Mouse (Mus musculus): Measurements from ENCODE around the gene Npdc1. TPM values are rescaled to one million over a fixed set of nuclear protein-coding genes. Genes with fewer than 3 reads are reported as not detected.
"Not testable (repeated sequence)": the region's sequence is repeated elsewhere in the genome, so short reads cannot be mapped to it uniquely, and the experiment has no call there.

Gene Npdc1
- polyA plus RNA-seq, 1 experiment = 5.0 TPM

DNA sequence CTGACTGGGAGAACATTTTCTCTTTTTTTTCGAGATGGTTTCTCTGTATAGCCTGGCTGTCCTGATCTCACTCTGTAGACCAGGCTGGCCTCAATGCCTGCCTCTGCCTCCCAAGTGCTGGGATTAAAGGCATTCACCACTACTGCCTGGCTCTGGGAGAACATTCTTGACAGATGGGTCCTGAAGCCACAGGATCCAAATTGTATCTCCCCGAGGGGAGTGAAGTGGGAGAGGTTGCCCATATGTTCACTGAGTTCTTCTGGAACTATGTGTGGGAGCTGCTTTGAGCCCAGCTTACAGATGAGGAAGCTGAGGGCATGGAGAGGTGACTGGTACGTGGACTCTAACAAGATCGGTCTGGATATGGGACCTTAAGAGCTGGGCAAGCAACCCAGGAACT, 4.8 kb downstream of the Npdc1 start:
- Histone ChIP-seq H3K4me3 (ENCODE audit: insufficient read depth, low read length) (no peak overlapping the region), H3K27ac (ENCODE audit: insufficient read depth, low read depth, low read length) (no peak overlapping the region), H3K4me1 (ENCODE audit: control insufficient read depth, insufficient read depth, low read length) (no peaks in the 10 kb centered on the region; the same call in 1 of the 2 replicates)
- TF ChIP-seq CTCF (IDR thresholded peaks at IDR 0.05; ENCODE audit: low read depth, low read length) (no peak), POLR2A (IDR thresholded peaks at IDR 0.05; ENCODE audit: borderline replicate concordance, low read depth, low read length) (no peak)

DNA sequence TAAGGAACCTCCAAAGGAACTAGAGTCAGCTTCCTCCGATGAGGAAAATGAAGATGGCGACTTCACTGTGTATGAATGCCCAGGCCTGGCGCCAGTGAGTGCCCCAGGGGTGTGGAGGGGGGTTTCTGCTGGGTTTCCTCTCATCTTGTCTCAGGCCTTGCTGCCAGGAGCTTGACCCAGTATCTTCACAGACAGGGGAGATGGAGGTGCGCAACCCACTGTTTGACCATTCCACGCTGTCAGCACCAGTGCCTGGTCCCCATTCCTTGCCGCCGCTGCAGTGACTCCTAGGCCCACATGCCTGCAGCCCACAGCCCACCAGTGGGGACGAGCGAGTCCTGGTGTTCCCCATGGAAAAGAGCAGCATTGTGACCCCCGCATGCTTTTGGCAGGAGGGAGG, 9.8 kb downstream of the Npdc1 start:
- no peak for TF ChIP-seq POLR2A (IDR thresholded peaks at IDR 0.05; ENCODE audit: borderline replicate concordance, low read depth, low read length)
- TF ChIP-seq CTCF (IDR thresholded peaks at IDR 0.05; ENCODE audit: low read depth, low read length) = no peak
- H3K4me1 ChIP-seq (ENCODE audit: control insufficient read depth, insufficient read depth, low read length) = no peaks in the 10 kb centered on the region
- no peak overlapping the region for H3K27ac ChIP-seq (ENCODE audit: insufficient read depth, low read depth, low read length)
- no peak overlapping the region for H3K4me3 ChIP-seq (ENCODE audit: insufficient read depth, low read length)

DNA sequence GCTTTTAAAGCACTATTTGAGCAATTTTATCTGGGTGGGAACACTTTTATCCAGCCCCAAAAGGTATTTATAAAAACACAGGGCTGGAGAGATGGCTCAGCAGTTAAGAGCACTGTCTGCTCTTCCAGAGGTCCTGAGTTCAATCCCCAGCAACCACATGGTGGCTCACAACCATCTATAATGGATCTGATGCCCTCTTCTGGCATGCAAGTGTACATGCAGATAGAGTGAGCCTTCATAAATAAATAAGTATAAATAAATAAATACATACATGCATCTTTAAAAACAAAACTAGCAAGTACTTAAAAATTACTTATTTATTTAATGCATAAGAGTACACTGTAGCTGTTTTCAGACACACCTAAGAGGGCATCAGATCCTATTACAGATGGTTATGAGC, 14.3 kb downstream of the Npdc1 start:
- H3K27ac ChIP-seq (ENCODE audit: insufficient read depth, low read depth, low read length); H3K4me3 ChIP-seq (ENCODE audit: insufficient read depth, low read length); H3K4me1 ChIP-seq (ENCODE audit: control insufficient read depth, insufficient read depth, low read length): not testable (repeated sequence)

DNA sequence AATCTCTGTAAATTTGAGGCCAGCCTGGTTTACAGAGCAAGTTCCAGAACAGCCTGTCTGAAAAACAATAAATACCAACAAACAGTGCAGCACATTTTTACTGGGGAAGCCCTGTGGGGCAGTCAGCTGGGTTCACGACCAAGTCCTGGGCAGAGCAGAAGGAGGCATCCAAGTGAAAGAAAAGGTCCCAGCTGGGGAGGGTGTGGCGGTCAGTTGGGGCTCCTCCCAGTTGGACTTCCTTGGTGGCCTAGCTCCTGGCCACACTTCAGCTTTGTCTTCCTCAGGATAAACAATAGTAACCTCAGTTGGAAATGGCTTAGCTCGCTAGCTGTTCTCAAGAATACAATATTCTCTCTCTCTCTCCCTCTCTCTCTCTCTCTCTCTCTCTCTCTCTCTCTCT, 18.3 kb downstream of the Npdc1 start:
- TF ChIP-seq CTCF (IDR thresholded peaks at IDR 0.05; ENCODE audit: low read depth, low read length) (no peak), POLR2A (IDR thresholded peaks at IDR 0.05; ENCODE audit: borderline replicate concordance, low read depth, low read length) (no peak)
- H3K27ac ChIP-seq (ENCODE audit: insufficient read depth, low read depth, low read length) = no peak overlapping the region
- peaks cover 3% of the 10 kb centered on the region for H3K4me1 ChIP-seq (ENCODE audit: control insufficient read depth, insufficient read depth, low read length)
- no peak overlapping the region for H3K4me3 ChIP-seq (ENCODE audit: insufficient read depth, low read length)

- H3K27ac ChIP-seq (ENCODE audit: insufficient read depth, low read depth, low read length) = peak overlapping the region; percentile 89; the same call in 1 of the 2 replicates
- no peak for TF ChIP-seq POLR2A (IDR thresholded peaks at IDR 0.05; ENCODE audit: borderline replicate concordance, low read depth, low read length)
- TF ChIP-seq CTCF (IDR thresholded peaks at IDR 0.05; ENCODE audit: low read depth, low read length) = peak; percentile 62
- peaks cover 25% of the 10 kb centered on the region for H3K4me1 ChIP-seq (ENCODE audit: control insufficient read depth, insufficient read depth, low read length)
- no peak overlapping the region for H3K4me3 ChIP-seq (ENCODE audit: insufficient read depth, low read length)
Measured at GRCm38 (mm10) chr2:25421896-25422295, 22.7 kb downstream of the Npdc1 start.

DNA sequence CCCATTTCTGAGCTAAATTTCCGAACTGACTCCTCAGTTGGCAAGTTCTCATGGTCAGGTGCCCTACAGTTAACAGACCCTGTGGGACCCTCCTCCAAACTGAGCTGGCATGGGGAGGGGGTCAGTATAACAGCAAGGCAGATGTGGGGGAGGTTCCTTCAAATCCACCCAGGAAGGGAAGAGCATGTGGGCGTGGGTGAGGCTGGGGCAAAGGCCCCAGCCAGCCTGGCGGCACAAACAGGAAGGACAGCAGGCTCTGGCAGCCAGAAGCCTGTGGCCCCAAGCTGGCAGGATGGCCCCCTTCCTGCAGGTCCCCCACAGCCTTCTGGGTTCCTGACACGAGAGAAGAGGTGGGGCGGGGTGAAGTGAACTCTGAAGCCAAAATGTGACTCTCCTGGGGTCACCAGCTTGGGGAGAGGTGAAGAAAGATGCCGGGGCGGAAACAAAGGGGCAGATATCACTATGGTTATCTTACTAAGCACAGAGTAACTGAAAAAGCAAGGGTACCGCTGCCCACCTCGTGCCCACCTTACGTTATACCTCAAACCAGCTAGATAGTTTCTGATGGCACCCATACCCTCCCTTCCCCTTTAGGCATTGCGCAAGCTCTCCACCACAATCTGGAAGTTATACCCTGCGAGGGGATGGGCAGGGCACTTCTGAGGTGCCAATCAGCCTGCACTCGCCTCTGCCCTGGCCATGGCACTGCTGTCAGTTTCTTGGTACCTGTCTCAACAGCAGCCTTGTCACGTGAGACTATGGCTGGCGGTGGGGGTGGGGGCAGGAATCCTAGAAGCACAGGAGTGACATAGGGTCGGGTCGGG, 23.6 kb downstream of the Npdc1 start, which contains the start of gene Fut7:
TSS of gene Fut7 (plus strand) at position 681 of the 824 bp plus-strand sequence.
- peaks cover 25% of the 10 kb centered on the region for H3K4me1 ChIP-seq (ENCODE audit: control insufficient read depth, insufficient read depth, low read length)
- TF ChIP-seq POLR2A (IDR thresholded peaks at IDR 0.05; ENCODE audit: borderline replicate concordance, low read depth, low read length) (no peak; the same call in 1 of the 2 replicates), CTCF (IDR thresholded peaks at IDR 0.05; ENCODE audit: low read depth, low read length) (no peak)
- H3K4me3 ChIP-seq (ENCODE audit: insufficient read depth, low read length) = peak within 1 kb of the TSS; percentile 32; the same call in 1 of the 2 replicates
- peak within 1 kb of the TSS; percentile 89 for H3K27ac ChIP-seq (ENCODE audit: insufficient read depth, low read depth, low read length)

GRCm38 (mm10) chr2:25423626-25424025, 24.5 kb downstream of the Npdc1 start:
- H3K4me1 ChIP-seq (ENCODE audit: control insufficient read depth, insufficient read depth, low read length) = peaks cover 28% of the 10 kb centered on the region
- no peak overlapping the region for H3K27ac ChIP-seq (ENCODE audit: insufficient read depth, low read depth, low read length)
- no peak for TF ChIP-seq POLR2A (IDR thresholded peaks at IDR 0.05; ENCODE audit: borderline replicate concordance, low read depth, low read length)
- TF ChIP-seq CTCF (IDR thresholded peaks at IDR 0.05; ENCODE audit: low read depth, low read length) = no peak
- no peak overlapping the region for H3K4me3 ChIP-seq (ENCODE audit: insufficient read depth, low read length)

DNA sequence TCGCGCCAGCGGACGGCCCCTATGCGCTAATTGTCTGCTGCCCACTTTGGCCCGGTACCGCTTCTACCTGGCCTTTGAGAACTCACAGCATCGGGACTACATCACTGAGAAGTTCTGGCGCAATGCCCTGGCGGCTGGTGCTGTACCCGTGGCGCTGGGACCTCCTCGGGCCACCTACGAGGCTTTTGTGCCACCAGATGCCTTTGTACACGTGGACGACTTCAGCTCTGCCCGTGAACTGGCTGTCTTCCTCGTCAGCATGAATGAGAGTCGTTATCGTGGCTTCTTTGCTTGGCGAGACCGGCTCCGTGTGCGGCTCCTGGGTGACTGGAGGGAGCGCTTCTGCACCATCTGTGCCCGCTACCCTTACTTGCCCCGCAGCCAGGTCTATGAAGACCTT, 26.3 kb downstream of the Npdc1 start:
- Histone ChIP-seq H3K4me1 (ENCODE audit: control insufficient read depth, insufficient read depth, low read length) (peaks cover 28% of the 10 kb centered on the region), H3K4me3 (ENCODE audit: insufficient read depth, low read length) (no peak overlapping the region), H3K27ac (ENCODE audit: insufficient read depth, low read depth, low read length) (no peak overlapping the region)
- TF ChIP-seq CTCF (IDR thresholded peaks at IDR 0.05; ENCODE audit: low read depth, low read length) (no peak), POLR2A (IDR thresholded peaks at IDR 0.05; ENCODE audit: borderline replicate concordance, low read depth, low read length) (no peak)

DNA sequence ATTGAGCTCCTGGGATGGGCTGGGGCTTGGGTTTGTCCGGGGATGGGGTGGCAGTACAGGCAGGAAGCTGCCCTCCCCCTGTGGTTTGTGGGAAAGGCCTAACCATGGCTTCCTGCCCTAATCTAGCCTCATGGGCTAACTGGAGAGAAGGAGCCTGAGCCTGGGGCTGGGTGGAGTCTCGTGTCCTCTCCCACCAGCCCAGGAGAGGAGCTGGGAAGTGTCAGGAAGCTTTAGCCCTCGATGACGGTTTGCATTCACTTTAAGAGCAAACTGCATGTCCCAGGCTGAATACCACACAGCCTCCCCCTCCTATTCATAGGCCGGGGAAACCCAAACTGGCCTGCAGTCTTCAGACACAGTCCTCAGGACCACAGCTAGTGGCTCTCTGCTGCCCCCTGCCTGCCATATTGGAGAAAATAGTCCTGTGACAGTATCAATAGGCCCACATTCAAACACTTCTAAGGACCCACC, 27.6 kb downstream of the Npdc1 start:
- Histone ChIP-seq H3K4me1 (ENCODE audit: control insufficient read depth, insufficient read depth, low read length) (peaks cover 28% of the 10 kb centered on the region), H3K27ac (ENCODE audit: insufficient read depth, low read depth, low read length) (peak overlapping the region; percentile 15; the same call in 1 of the 2 replicates), H3K4me3 (ENCODE audit: insufficient read depth, low read length) (no peak overlapping the region)
- TF ChIP-seq CTCF (IDR thresholded peaks at IDR 0.05; ENCODE audit: low read depth, low read length) = peak; percentile 83
- TF ChIP-seq POLR2A (IDR thresholded peaks at IDR 0.05; ENCODE audit: borderline replicate concordance, low read depth, low read length) = no peak

GRCm38 (mm10) chr2:25427256-25427655, 28.1 kb downstream of the Npdc1 start:
- no peak overlapping the region for H3K4me3 ChIP-seq (ENCODE audit: insufficient read depth, low read length)
- peaks cover 26% of the 10 kb centered on the region for H3K4me1 ChIP-seq (ENCODE audit: control insufficient read depth, insufficient read depth, low read length)
- TF ChIP-seq POLR2A (IDR thresholded peaks at IDR 0.05; ENCODE audit: borderline replicate concordance, low read depth, low read length) = no peak
- no peak for TF ChIP-seq CTCF (IDR thresholded peaks at IDR 0.05; ENCODE audit: low read depth, low read length)
- no peak overlapping the region for H3K27ac ChIP-seq (ENCODE audit: insufficient read depth, low read depth, low read length)
